Mouse (Mus musculus) limb, embryonic 14.5 days (tissue): Measurements from ENCODE around the gene Alox12. TPM values are rescaled to one million over a fixed set of nuclear protein-coding genes. Genes with fewer than 3 reads are reported as not detected.

ENCODE experiments used
- ATAC-seq: fragments of 200-750 bp; cut with Nextera tagmentation; 2 replicates; pipeline ENCODE4 v1.8.0; 2017; ENCODE audit warnings: low read depth, moderate number of reproducible peaks, moderate TSS enrichment; ENCODE audit not compliant: low FRiP score
- DNase-seq: peaks from one replicate; pipeline ENCODE4 v3.0.0-alpha.2; 2015; ENCODE audit warnings: low spot score
- H3K27ac ChIP-seq: fragments of 300-500 bp; sonication (generic); replicated peaks from 2 replicates; pipeline ENCODE4 v1.5.1; 2014; ENCODE audit warnings: low read depth, mild to moderate bottlenecking, low read length, moderate library complexity, mixed read lengths
- H3K27me3 ChIP-seq: fragments of 300-500 bp; sonication (generic); 2 replicates; pipeline ENCODE4 v1.6.1; 2014; ENCODE audit warnings: low read length, mixed read lengths; ENCODE audit not compliant: control insufficient read depth, insufficient read depth
- H3K36me3 ChIP-seq: fragments of 300-500 bp; sonication (generic); 2 replicates; pipeline ENCODE4 v1.6.1; 2014; ENCODE audit warnings: mild to moderate bottlenecking, low read length, moderate library complexity, mixed read lengths; ENCODE audit not compliant: control insufficient read depth, insufficient read depth
- H3K4me1 ChIP-seq: fragments of 300-500 bp; sonication (generic); 2 replicates; pipeline ENCODE4 v1.6.1; 2014; ENCODE audit warnings: antibody characterized with exemption, low read length, mixed read lengths; ENCODE audit not compliant: control insufficient read depth, insufficient read depth
- H3K4me2 ChIP-seq: fragments of 300-500 bp; sonication (generic); replicated peaks from 2 replicates; pipeline ENCODE4 v1.6.1; 2014; ENCODE audit warnings: low read depth, mild to moderate bottlenecking, low read length, moderate library complexity; ENCODE audit not compliant: severe bottlenecking
- H3K4me3 ChIP-seq: fragments of 300-500 bp; sonication (generic); replicated peaks from 2 replicates; pipeline ENCODE4 v1.5.1; 2014; ENCODE audit warnings: low read length
- H3K9ac ChIP-seq: fragments of 300-500 bp; sonication (generic); 2 replicates; pipeline ENCODE4 v1.6.1; 2014; ENCODE audit warnings: mild to moderate bottlenecking, low read depth, low read length, moderate library complexity; ENCODE audit not compliant: severe bottlenecking
- H3K9me3 ChIP-seq: fragments of 300-500 bp; sonication (generic); 2 replicates; pipeline ENCODE4 v1.6.1; 2016; ENCODE audit warnings: low read length; ENCODE audit not compliant: control insufficient read depth
- POLR2A ChIP-seq: fragments of 200-500 bp; IDR thresholded peaks from 2 replicates; pipeline ENCODE4 v1.8.0; 2012; ENCODE audit warnings: inconsistent platforms, mild to moderate bottlenecking, moderate library complexity, borderline replicate concordance; ENCODE audit not compliant: insufficient read depth, insufficient read length; ENCODE audit errors: extremely low read depth
- WGBS: fragments of 180-500 bp; shearing (Covaris S2); extraction: QIAGEN DNeasy Blood & Tissue Kit; methylation state at CpG from one replicate; pipeline ENCODE4 v1.1.7; 2014; 5-methylcytosine and 5-hydroxymethylcytosine counted together
- polyA plus RNA-seq, 2 experiments: library from polyadenylated mRNA; depleted of rRNA in 1 of 2; stranded (reverse) in 1 of 2; unstranded in 1 of 2; fragments of >200 nt; fragmentation: Nextera tagmentation in 1 of 2; extraction: Ambion mirVana in 1 of 2; gene quantifications; 2 replicates each; pipeline versions ENCODE4 v1.2.1 to v1.2.3; 2012 to 2014

The Alox12 gene
- polyA plus RNA-seq, 2 experiments: 7.4 to 11.1 TPM

GRCm38 (mm10) chr11:70230239-70230727, 24.9 kb downstream of the Alox12 start:
- WGBS: 2% methylated on average over 32 of the region's 32 CpGs
- no peak for TF ChIP-seq POLR2A
- H3K4me2 ChIP-seq: peak overlapping the region; percentile 45
- ATAC-seq (peak; percentile 57; the same call in 1 of the 2 replicates), DNase-seq (peak; percentile 89)
- H3K4me3 ChIP-seq: peak overlapping the region; percentile 27
- H3K36me3 ChIP-seq: peaks cover 13% of the 10 kb centered on the region
- H3K9ac ChIP-seq: no peak overlapping the region
- peaks cover 51% of the 10 kb centered on the region for H3K27me3 ChIP-seq
- peaks cover 22% of the 10 kb centered on the region for H3K4me1 ChIP-seq
- no peaks in the 10 kb centered on the region for H3K9me3 ChIP-seq
- H3K27ac ChIP-seq: no peak overlapping the region

- ATAC-seq (no peak), DNase-seq (no peak)
- H3K4me1 ChIP-seq: peaks cover 22% of the 10 kb centered on the region
- no peak within 1 kb of the TSS for H3K27ac ChIP-seq
- 0 out of 2 replicates have a peak within 1 kb of the TSS, but pooled peaks have one; percentile 2 for H3K9ac ChIP-seq
- 3% methylated on average over 39 of the region's 39 CpGs for WGBS
- no peaks in the 10 kb centered on the region for H3K9me3 ChIP-seq
- peaks cover 4% of the 10 kb centered on the region for H3K36me3 ChIP-seq
- peak within 1 kb of the TSS; percentile 45 for H3K4me2 ChIP-seq
- peak within 1 kb of the TSS; percentile 27 for H3K4me3 ChIP-seq
- H3K27me3 ChIP-seq: peaks cover 55% of the 10 kb centered on the region
- TF ChIP-seq POLR2A: no peak
Observed at GRCm38 (mm10) chr11:70229260-70230010, 25.7 kb downstream of the Alox12 start, which contains the start of gene Bcl6b. Gene Bcl6b (minus strand): TSS chr11:70229798.

- DNase-seq (peak; percentile 73), ATAC-seq (0 out of 2 replicates have a peak, but pooled peaks have one; percentile 23)
- Histone ChIP-seq H3K27me3 (peaks cover 55% of the 10 kb centered on the region), H3K9ac (0 out of 2 replicates have a peak overlapping the region, but pooled peaks have one; percentile 2), H3K9me3 (no peaks in the 10 kb centered on the region), H3K4me1 (peaks cover 22% of the 10 kb centered on the region), H3K27ac (no peak overlapping the region), H3K36me3 (no peaks in the 10 kb centered on the region), H3K4me3 (peak overlapping the region; percentile 27), H3K4me2 (peak overlapping the region; percentile 45)
- TF ChIP-seq POLR2A: no peak
- 2% methylated on average over 19 of the region's 19 CpGs for whole genome bisulfite sequencing
Observed at GRCm38 (mm10) chr11:70228828-70229227, 26.3 kb downstream of the Alox12 start.

- peaks cover 55% of the 10 kb centered on the region for H3K27me3 ChIP-seq
- ATAC-seq (no peak), DNase-seq (no peak)
- peak overlapping the region; percentile 32; the same call in 1 of the 2 replicates for H3K4me2 ChIP-seq
- H3K9ac ChIP-seq: no peak overlapping the region
- no peaks in the 10 kb centered on the region for H3K9me3 ChIP-seq
- H3K27ac ChIP-seq: no peak overlapping the region
- 86% methylated on average over 4 of the region's 4 CpGs for WGBS
- H3K4me1 ChIP-seq: peaks cover 13% of the 10 kb centered on the region; the same call in 1 of the 2 replicates
- no peak for TF ChIP-seq POLR2A
- H3K4me3 ChIP-seq: peak overlapping the region; percentile 27; the same call in 1 of the 2 replicates
- no peaks in the 10 kb centered on the region for H3K36me3 ChIP-seq
Observed at GRCm38 (mm10) chr11:70227661-70228245, 27.4 kb downstream of the Alox12 start.

- H3K36me3 ChIP-seq: no peaks in the 10 kb centered on the region
- H3K4me3 ChIP-seq: 0 out of 2 replicates have a peak overlapping the region, but pooled peaks have one; percentile 25
- WGBS: 32% methylated on average over 5 of the region's 5 CpGs
- H3K9me3 ChIP-seq: no peaks in the 10 kb centered on the region
- peak overlapping the region; percentile 32 for H3K4me2 ChIP-seq
- peaks cover 13% of the 10 kb centered on the region; the same call in 1 of the 2 replicates for H3K4me1 ChIP-seq
- DNase-seq (no peak), ATAC-seq (no peak)
- no peak for TF ChIP-seq POLR2A
- no peak overlapping the region for H3K9ac ChIP-seq
- peaks cover 55% of the 10 kb centered on the region for H3K27me3 ChIP-seq
- no peak overlapping the region for H3K27ac ChIP-seq
Observed at GRCm38 (mm10) chr11:70227126-70227525, 28.0 kb downstream of the Alox12 start.
